Mouse (Mus musculus) embryonic facial prominence, embryonic 15.5 days (tissue): Measurements from ENCODE around the gene Cpne2. TPM values are rescaled to one million over a fixed set of nuclear protein-coding genes. Genes with fewer than 3 reads are reported as not detected.

Experiments
- ATAC-seq: fragments of 200-750 bp; cut with Nextera tagmentation; 2 replicates; pipeline ENCODE4 v1.8.0; 2017; ENCODE audit warnings: low read depth, moderate TSS enrichment; ENCODE audit not compliant: insufficient number of reproducible peaks, low FRiP score, low TSS enrichment
- H3K27ac ChIP-seq: fragments of 300-500 bp; sonication (generic); replicated peaks from 2 replicates; pipeline ENCODE4 v1.5.1; 2015; ENCODE audit warnings: mild to moderate bottlenecking, inconsistent platforms
- H3K27me3 ChIP-seq: fragments of 300-500 bp; sonication (generic); 2 replicates; pipeline ENCODE4 v1.6.1; 2015; ENCODE audit warnings: inconsistent platforms
- H3K36me3 ChIP-seq: fragments of 300-500 bp; sonication (generic); 2 replicates; pipeline ENCODE4 v1.6.1; 2015; ENCODE audit warnings: mild to moderate bottlenecking, inconsistent platforms
- H3K4me1 ChIP-seq: fragments of 300-500 bp; sonication (generic); 2 replicates; pipeline ENCODE4 v1.6.1; 2015; ENCODE audit warnings: inconsistent platforms
- H3K4me2 ChIP-seq: fragments of 300-500 bp; sonication (generic); replicated peaks from 2 replicates; pipeline ENCODE4 v1.6.1; 2015; ENCODE audit warnings: mild to moderate bottlenecking, inconsistent platforms
- H3K4me3 ChIP-seq: fragments of 300-500 bp; sonication (generic); replicated peaks from 2 replicates; pipeline ENCODE4 v1.5.1; 2015; ENCODE audit warnings: mild to moderate bottlenecking, inconsistent platforms
- H3K9ac ChIP-seq: fragments of 300-500 bp; sonication (generic); 2 replicates; pipeline ENCODE4 v1.6.1; 2015; ENCODE audit warnings: inconsistent platforms
- H3K9me3 ChIP-seq: fragments of 300-500 bp; sonication (generic); replicated peaks from 2 replicates; pipeline ENCODE4 v1.6.1; 2016; ENCODE audit warnings: inconsistent platforms
- WGBS: fragments of 180-500 bp; shearing (Covaris S2); methylation state at CpG from one replicate; pipeline ENCODE4 v1.1.7; 2015; 5-methylcytosine and 5-hydroxymethylcytosine counted together
- polyA plus RNA-seq: library from polyadenylated mRNA; unstranded; fragments of >200 nt; fragmentation: Nextera tagmentation; extraction: Ambion mirVana; gene quantifications from 2 replicates; pipeline ENCODE4 v1.2.1, GENCODE M21; 2015

The Cpne2 gene
- 15.6 and 16.1 TPM in 2 replicates for polyA plus RNA-seq

DNA sequence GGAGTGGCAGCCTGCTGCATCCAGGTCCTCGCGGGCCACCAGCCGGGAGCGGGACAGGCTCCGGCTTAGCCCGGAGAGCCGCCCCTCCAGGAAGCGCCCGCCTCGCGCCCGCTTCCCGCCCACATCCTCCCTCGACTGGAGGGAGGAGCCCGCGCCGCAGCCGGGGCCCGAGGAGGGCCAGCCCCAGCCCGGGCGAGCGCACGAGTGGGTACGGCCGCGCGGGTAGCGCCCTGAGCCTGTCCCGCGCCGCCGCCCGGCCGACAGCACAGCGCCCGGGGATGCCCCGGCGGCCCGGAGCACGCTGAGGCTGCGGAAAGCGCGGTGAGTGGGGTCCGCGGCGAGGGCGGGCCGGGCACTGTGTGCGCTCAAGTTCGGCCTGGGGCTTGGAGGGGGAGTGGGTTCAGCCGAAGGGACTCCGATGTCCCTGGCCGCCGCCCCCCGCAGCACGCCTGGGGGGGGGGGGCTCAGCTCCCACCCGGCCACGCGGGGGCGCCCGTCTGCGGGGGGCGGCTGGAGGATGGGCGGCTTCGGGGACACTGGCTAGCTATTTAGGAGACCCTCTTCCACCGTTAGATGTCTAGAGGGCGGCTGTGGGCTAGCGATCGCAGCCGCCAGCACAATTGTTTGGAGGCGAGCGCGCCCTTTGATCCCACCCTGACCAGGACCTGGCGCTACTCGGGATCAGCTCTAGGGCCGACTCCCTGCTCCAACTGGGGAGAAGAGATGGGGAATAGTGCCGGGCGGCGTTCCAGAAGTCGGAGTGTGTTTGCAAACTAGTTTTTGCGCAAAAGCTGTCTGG, at the start of gene Cpne2:
Cpne2 (plus strand) TSS at position 118 of the 799 bp plus-strand sequence.
- peak within 1 kb of the TSS; percentile 72 for H3K4me3 ChIP-seq
- H3K27ac ChIP-seq: no peak within 1 kb of the TSS
- peak; percentile 88 for ATAC-seq
- peak within 1 kb of the TSS; percentile 53 for H3K9ac ChIP-seq
- no peaks in the 10 kb centered on the region for H3K9me3 ChIP-seq
- H3K36me3 ChIP-seq: no peaks in the 10 kb centered on the region
- H3K27me3 ChIP-seq: peaks cover 18% of the 10 kb centered on the region
- peak within 1 kb of the TSS; percentile 99 for H3K4me2 ChIP-seq
- WGBS: under 1% methylated on average over 77 of the region's 81 CpGs
- peaks cover 23% of the 10 kb centered on the region for H3K4me1 ChIP-seq

DNA sequence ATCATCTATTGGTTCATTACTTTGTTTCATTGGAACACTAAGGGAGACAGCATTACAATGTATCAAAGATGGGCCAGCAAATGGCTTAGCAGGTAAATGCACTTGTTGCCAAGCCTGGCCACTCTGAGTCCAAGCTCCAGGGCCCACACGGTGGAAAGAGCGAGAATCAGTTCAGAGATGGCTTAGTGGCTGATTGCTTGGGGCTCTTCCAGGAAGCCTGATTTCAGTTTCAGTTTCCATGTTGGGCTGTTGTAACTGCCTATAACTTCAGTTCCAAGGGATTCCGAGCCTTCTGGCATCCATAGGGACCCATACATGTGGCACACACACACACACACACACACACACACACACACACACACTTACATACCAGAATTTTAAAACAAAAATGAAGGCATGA, 47.5 kb upstream of the Cpne2 start:
- ATAC-seq: no peak
- Histone ChIP-seq H3K27me3 (no peaks in the 10 kb centered on the region), H3K27ac (no peak overlapping the region), H3K9me3 (no peaks in the 10 kb centered on the region), H3K4me2 (no peak overlapping the region), H3K36me3 (no peaks in the 10 kb centered on the region), H3K4me1 (no peaks in the 10 kb centered on the region), H3K9ac (no peak overlapping the region), H3K4me3 (no peak overlapping the region)
- WGBS: 54% methylated on average over 3 of the region's 3 CpGs

DNA sequence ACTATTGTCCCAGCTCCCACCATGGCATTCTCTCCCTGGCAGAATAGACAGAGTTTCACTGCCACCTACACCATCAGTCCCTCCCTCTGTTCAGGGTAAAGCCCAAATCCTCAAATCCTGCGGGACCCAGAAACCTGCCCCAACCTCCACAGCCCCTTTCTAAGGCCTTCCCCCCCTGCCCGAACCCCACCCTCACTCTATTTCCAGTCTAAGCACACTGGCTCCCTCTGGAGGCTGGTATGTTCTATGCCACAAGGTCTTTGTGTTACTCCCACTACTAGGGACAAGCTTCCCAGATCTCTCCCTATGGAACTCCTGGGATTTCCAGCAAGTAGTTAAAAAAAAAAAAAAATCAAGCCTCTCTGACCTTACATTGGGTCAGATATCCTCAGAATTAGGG, 46.9 kb upstream of the Cpne2 start:
- Histone ChIP-seq H3K4me1 (no peaks in the 10 kb centered on the region), H3K9me3 (no peaks in the 10 kb centered on the region), H3K4me2 (no peak overlapping the region), H3K36me3 (no peaks in the 10 kb centered on the region), H3K27ac (no peak overlapping the region), H3K9ac (no peak overlapping the region), H3K4me3 (no peak overlapping the region), H3K27me3 (no peaks in the 10 kb centered on the region)
- ATAC-seq: no peak
- WGBS: 29% methylated on average over 2 of the region's 2 CpGs

GRCm38 (mm10) chr8:94488016-94488415, 44.8 kb upstream of the Cpne2 start:
- no peak overlapping the region for H3K27ac ChIP-seq
- WGBS: 63% methylated on average over 2 of the region's 2 CpGs
- H3K4me3 ChIP-seq: no peak overlapping the region
- no peak overlapping the region for H3K4me2 ChIP-seq
- H3K27me3 ChIP-seq: no peaks in the 10 kb centered on the region
- no peaks in the 10 kb centered on the region for H3K36me3 ChIP-seq
- ATAC-seq: no peak
- H3K9ac ChIP-seq: no peak overlapping the region
- no peaks in the 10 kb centered on the region for H3K9me3 ChIP-seq
- H3K4me1 ChIP-seq: peaks cover 12% of the 10 kb centered on the region; the same call in 1 of the 2 replicates

- H3K27me3 ChIP-seq: no peaks in the 10 kb centered on the region
- no peak overlapping the region for H3K9ac ChIP-seq
- no peak overlapping the region for H3K4me3 ChIP-seq
- ATAC-seq: no peak
- no peaks in the 10 kb centered on the region for H3K9me3 ChIP-seq
- no peak overlapping the region for H3K4me2 ChIP-seq
- no peaks in the 10 kb centered on the region for H3K36me3 ChIP-seq
- H3K4me1 ChIP-seq: peaks cover 12% of the 10 kb centered on the region; the same call in 1 of the 2 replicates
- 66% methylated on average over 4 of the region's 4 CpGs for WGBS
- no peak overlapping the region for H3K27ac ChIP-seq
Observed at GRCm38 (mm10) chr8:94489809-94490483, 42.8 kb upstream of the Cpne2 start.

GRCm38 (mm10) chr8:94492021-94492681, 40.6 kb upstream of the Cpne2 start:
- 5% methylated on average over 15 of the region's 15 CpGs for WGBS
- Histone ChIP-seq H3K4me1 (peaks cover 12% of the 10 kb centered on the region; the same call in 1 of the 2 replicates), H3K36me3 (no peaks in the 10 kb centered on the region), H3K9me3 (no peaks in the 10 kb centered on the region), H3K4me2 (peak overlapping the region; percentile 70), H3K9ac (0 out of 2 replicates have a peak overlapping the region, but pooled peaks have one; percentile 3), H3K4me3 (peak overlapping the region; percentile 30), H3K27ac (no peak overlapping the region), H3K27me3 (no peaks in the 10 kb centered on the region)
- peak; percentile 71 for ATAC-seq

- no peak overlapping the region for H3K27ac ChIP-seq
- H3K27me3 ChIP-seq: no peaks in the 10 kb centered on the region
- WGBS: 19% methylated on average over 1 of the region's 1 CpGs
- no peaks in the 10 kb centered on the region for H3K9me3 ChIP-seq
- H3K4me1 ChIP-seq: peaks cover 12% of the 10 kb centered on the region; the same call in 1 of the 2 replicates
- no peak overlapping the region for H3K4me3 ChIP-seq
- no peak overlapping the region for H3K4me2 ChIP-seq
- ATAC-seq: no peak
- H3K9ac ChIP-seq: no peak overlapping the region
- H3K36me3 ChIP-seq: no peaks in the 10 kb centered on the region
Observed at GRCm38 (mm10) chr8:94493240-94493639, 39.5 kb upstream of the Cpne2 start.

- Histone ChIP-seq H3K4me3 (no peak overlapping the region), H3K9ac (no peak overlapping the region), H3K4me1 (no peaks in the 10 kb centered on the region), H3K27me3 (0 out of 2 replicates have a peak, but pooled peaks cover 3% of the 10 kb centered on the region), H3K9me3 (no peaks in the 10 kb centered on the region), H3K4me2 (no peak overlapping the region), H3K27ac (no peak overlapping the region), H3K36me3 (no peaks in the 10 kb centered on the region)
- 47% methylated on average over 5 of the region's 5 CpGs for WGBS
- ATAC-seq: no peak
Observed at GRCm38 (mm10) chr8:94515430-94516208, 17.2 kb upstream of the Cpne2 start.

DNA sequence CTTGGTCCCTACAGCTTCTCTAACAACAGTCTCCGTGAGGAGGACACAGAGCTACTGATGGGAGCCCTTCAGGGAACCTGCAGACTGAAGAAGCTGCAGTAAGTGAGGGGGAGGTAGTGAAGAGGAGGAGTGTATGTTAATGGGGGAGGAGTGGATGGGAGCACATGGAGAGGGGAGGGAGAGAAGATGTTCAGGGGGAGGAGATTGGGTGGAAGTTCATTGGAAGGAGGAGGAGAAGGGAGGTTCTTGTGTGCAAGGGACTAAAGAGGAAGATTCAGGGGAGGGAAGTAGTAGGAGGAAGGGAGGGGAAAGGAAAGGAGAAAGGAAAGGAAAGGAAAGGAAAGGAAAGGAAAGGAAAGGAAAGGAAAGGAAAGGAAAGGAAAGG, 16.6 kb upstream of the Cpne2 start:
- WGBS: 31% methylated on average over 1 of the region's 1 CpGs
- Histone ChIP-seq H3K9me3 (no peaks in the 10 kb centered on the region), H3K9ac (no peak overlapping the region), H3K4me1 (no peaks in the 10 kb centered on the region), H3K27me3 (0 out of 2 replicates have a peak, but pooled peaks cover 3% of the 10 kb centered on the region), H3K27ac (no peak overlapping the region), H3K4me2 (no peak overlapping the region), H3K36me3 (no peaks in the 10 kb centered on the region), H3K4me3 (no peak overlapping the region)
- ATAC-seq: 0 out of 2 replicates have a peak, but pooled peaks have one; percentile 6

GRCm38 (mm10) chr8:94516766-94517165, 16.0 kb upstream of the Cpne2 start:
- H3K9ac ChIP-seq: no peak overlapping the region
- H3K4me1 ChIP-seq: no peaks in the 10 kb centered on the region
- H3K9me3 ChIP-seq: no peaks in the 10 kb centered on the region
- H3K4me2 ChIP-seq: no peak overlapping the region
- H3K27me3 ChIP-seq: 0 out of 2 replicates have a peak, but pooled peaks cover 3% of the 10 kb centered on the region
- no peak for ATAC-seq
- H3K4me3 ChIP-seq: no peak overlapping the region
- no peaks in the 10 kb centered on the region for H3K36me3 ChIP-seq
- H3K27ac ChIP-seq: no peak overlapping the region
- WGBS: 45% methylated on average over 2 of the region's 3 CpGs
